Mouse (Mus musculus) intestine, embryonic 16.5 days (tissue): ENCODE measurements around the gene Dcaf4. TPM values are rescaled to one million over a fixed set of nuclear protein-coding genes. Genes with fewer than 3 reads are reported as not detected.

ENCODE experiments used
- ATAC-seq: fragments of 200-750 bp; cut with Nextera tagmentation; 2 replicates; pipeline ENCODE4 v1.8.0; 2017; ENCODE audit warnings: moderate TSS enrichment, moderate library complexity
- H3K27ac ChIP-seq: fragments of 300-500 bp; sonication (generic); 2 replicates; pipeline ENCODE4 v1.5.1; 2014; ENCODE audit warnings: mild to moderate bottlenecking, low read length
- H3K27me3 ChIP-seq: fragments of 300-500 bp; sonication (generic); replicated peaks from 2 replicates; pipeline ENCODE4 v1.6.1; 2014; ENCODE audit warnings: low read length, control low read depth, mixed read lengths; ENCODE audit not compliant: control insufficient read depth, insufficient read depth
- H3K36me3 ChIP-seq: fragments of 300-500 bp; sonication (generic); 2 replicates; pipeline ENCODE4 v1.6.1; 2014; ENCODE audit warnings: low read length, control low read depth; ENCODE audit not compliant: control insufficient read depth, insufficient read depth
- H3K4me1 ChIP-seq: fragments of 300-500 bp; sonication (generic); 2 replicates; pipeline ENCODE4 v1.6.1; 2014; ENCODE audit warnings: low read length, control low read depth, mixed read lengths; ENCODE audit not compliant: control insufficient read depth, insufficient read depth
- H3K4me2 ChIP-seq: fragments of 300-500 bp; sonication (generic); 2 replicates; pipeline ENCODE4 v1.6.1; 2014; ENCODE audit warnings: low read depth, low read length, control low read depth
- H3K4me3 ChIP-seq: fragments of 300-500 bp; sonication (generic); 2 replicates; pipeline ENCODE4 v1.5.1; 2014; ENCODE audit warnings: mild to moderate bottlenecking, low read length
- H3K9ac ChIP-seq: fragments of 300-500 bp; sonication (generic); 2 replicates; pipeline ENCODE4 v1.6.1; 2014; ENCODE audit warnings: low read depth, low read length
- H3K9me3 ChIP-seq: fragments of 300-500 bp; sonication (generic); 2 replicates; pipeline ENCODE4 v1.6.1; 2016; ENCODE audit warnings: low read length, control low read depth; ENCODE audit not compliant: control insufficient read depth
- WGBS: fragments of 180-500 bp; shearing (Covaris S2); extraction: QIAGEN DNeasy Blood & Tissue Kit; methylation state at CpG from one replicate; pipeline ENCODE4 v1.1.7; 2014; 5-methylcytosine and 5-hydroxymethylcytosine counted together
- polyA plus RNA-seq: library from polyadenylated mRNA; unstranded; fragments of >200 nt; fragmentation: Nextera tagmentation; extraction: Ambion mirVana; gene quantifications from 2 replicates; pipeline ENCODE4 v1.2.1, GENCODE M21; 2015

Dcaf4 gene
- polyA plus RNA-seq, 1 experiment from 2014 or later = 29.5 TPM

- peaks cover 4% of the 10 kb centered on the region for H3K9me3 ChIP-seq
- H3K36me3 ChIP-seq = no peaks in the 10 kb centered on the region; the same call in 1 of the 2 replicates
- H3K4me2 ChIP-seq = no peak overlapping the region
- peaks cover under 1% of the 10 kb centered on the region; the same call in 1 of the 2 replicates for H3K4me1 ChIP-seq
- no peak overlapping the region for H3K9ac ChIP-seq
- H3K4me3 ChIP-seq = no peak overlapping the region
- H3K27me3 ChIP-seq = no peaks in the 10 kb centered on the region
- ATAC-seq = no peak
- no peak overlapping the region for H3K27ac ChIP-seq
- 85% methylated on average over 9 of the region's 9 CpGs for WGBS
These were observed 26.1 kb upstream of the Dcaf4 start for GRCm38 (mm10) chr12:83494196-83494595.

- no peak overlapping the region for H3K4me3 ChIP-seq
- no peaks in the 10 kb centered on the region; the same call in 1 of the 2 replicates for H3K36me3 ChIP-seq
- H3K4me1 ChIP-seq = no peaks in the 10 kb centered on the region
- no peak for ATAC-seq
- no peak overlapping the region for H3K9ac ChIP-seq
- no peaks in the 10 kb centered on the region for H3K27me3 ChIP-seq
- H3K27ac ChIP-seq = no peak overlapping the region
- WGBS = 68% methylated on average over 4 of the region's 4 CpGs
- no peak overlapping the region for H3K4me2 ChIP-seq
- H3K9me3 ChIP-seq = peaks cover 4% of the 10 kb centered on the region
These were observed 24.9 kb upstream of the Dcaf4 start for GRCm38 (mm10) chr12:83495248-83495960.

DNA sequence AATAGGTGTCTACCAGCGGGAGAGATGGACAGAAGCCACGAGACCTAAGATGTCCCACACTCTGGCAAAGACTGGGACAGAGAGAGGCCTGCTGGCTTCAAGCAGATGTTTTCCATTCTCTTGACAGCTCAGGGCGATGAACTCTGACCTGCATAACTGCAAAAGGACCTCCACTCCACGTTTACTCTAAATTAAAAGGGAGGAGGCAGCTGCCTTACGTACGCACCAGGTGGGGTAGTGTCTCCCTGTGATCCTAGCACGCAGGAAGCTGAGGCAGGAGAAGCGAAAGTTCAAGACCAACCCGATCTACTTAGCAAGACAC is 24.3 kb upstream of the Dcaf4 start:
- 57% methylated on average over 9 of the region's 9 CpGs for WGBS
- no peak for ATAC-seq

DNA sequence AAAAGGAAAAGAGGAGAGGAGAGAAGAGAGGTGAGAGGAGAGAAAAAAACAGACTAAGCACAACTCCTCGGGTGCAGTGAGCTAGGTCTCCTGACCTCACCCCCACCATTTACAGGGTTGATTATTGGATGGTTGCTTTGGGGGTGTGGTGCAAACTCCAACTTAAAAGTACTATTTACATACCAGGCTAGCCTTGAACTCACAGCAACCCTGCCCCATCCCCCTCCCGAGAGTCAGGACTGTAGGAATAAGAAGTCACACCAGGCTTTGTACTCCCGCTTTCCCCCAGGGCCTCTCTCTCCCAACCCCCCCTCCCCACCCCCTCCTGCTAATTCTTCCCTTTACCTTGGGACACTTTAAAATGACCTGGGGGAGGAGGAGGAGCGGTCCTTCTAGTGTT is 23.9 kb upstream of the Dcaf4 start:
- H3K4me1 ChIP-seq = no peaks in the 10 kb centered on the region
- H3K27me3 ChIP-seq = no peaks in the 10 kb centered on the region
- H3K36me3 ChIP-seq = no peaks in the 10 kb centered on the region; the same call in 1 of the 2 replicates
- no peak overlapping the region for H3K9ac ChIP-seq
- H3K9me3 ChIP-seq = peaks cover 3% of the 10 kb centered on the region
- H3K4me2 ChIP-seq = no peak overlapping the region
- ATAC-seq = no peak
- H3K27ac ChIP-seq = no peak overlapping the region
- H3K4me3 ChIP-seq = no peak overlapping the region
- 78% methylated on average over 4 of the region's 4 CpGs for WGBS

More for the DNA sequence above, 24.3 kb upstream of the Dcaf4 start:
- no peaks in the 10 kb centered on the region for H3K27me3 ChIP-seq
- no peak overlapping the region for H3K4me3 ChIP-seq
- peaks cover 4% of the 10 kb centered on the region for H3K9me3 ChIP-seq
- no peaks in the 10 kb centered on the region; the same call in 1 of the 2 replicates for H3K36me3 ChIP-seq
- no peak overlapping the region for H3K27ac ChIP-seq
- H3K4me2 ChIP-seq = no peak overlapping the region
- H3K9ac ChIP-seq = no peak overlapping the region
- no peaks in the 10 kb centered on the region for H3K4me1 ChIP-seq

GRCm38 (mm10) chr12:83496736-83497135 is 23.5 kb upstream of the Dcaf4 start:
- H3K4me3 ChIP-seq = no peak overlapping the region
- H3K9me3 ChIP-seq = no peaks in the 10 kb centered on the region
- WGBS = 90% methylated on average over 6 of the region's 6 CpGs
- no peak overlapping the region for H3K9ac ChIP-seq
- ATAC-seq = no peak
- no peaks in the 10 kb centered on the region for H3K4me1 ChIP-seq
- no peaks in the 10 kb centered on the region for H3K27me3 ChIP-seq
- H3K4me2 ChIP-seq = no peak overlapping the region
- H3K36me3 ChIP-seq = no peaks in the 10 kb centered on the region
- H3K27ac ChIP-seq = no peak overlapping the region

GRCm38 (mm10) chr12:83497959-83498358 is 22.3 kb upstream of the Dcaf4 start:
- no peak overlapping the region for H3K27ac ChIP-seq
- no peaks in the 10 kb centered on the region for H3K36me3 ChIP-seq
- WGBS = 79% methylated on average over 3 of the region's 3 CpGs
- no peak overlapping the region for H3K4me3 ChIP-seq
- H3K4me1 ChIP-seq = no peaks in the 10 kb centered on the region
- no peak for ATAC-seq
- H3K27me3 ChIP-seq = no peaks in the 10 kb centered on the region
- H3K4me2 ChIP-seq = no peak overlapping the region
- H3K9ac ChIP-seq = no peak overlapping the region
- no peaks in the 10 kb centered on the region for H3K9me3 ChIP-seq

DNA sequence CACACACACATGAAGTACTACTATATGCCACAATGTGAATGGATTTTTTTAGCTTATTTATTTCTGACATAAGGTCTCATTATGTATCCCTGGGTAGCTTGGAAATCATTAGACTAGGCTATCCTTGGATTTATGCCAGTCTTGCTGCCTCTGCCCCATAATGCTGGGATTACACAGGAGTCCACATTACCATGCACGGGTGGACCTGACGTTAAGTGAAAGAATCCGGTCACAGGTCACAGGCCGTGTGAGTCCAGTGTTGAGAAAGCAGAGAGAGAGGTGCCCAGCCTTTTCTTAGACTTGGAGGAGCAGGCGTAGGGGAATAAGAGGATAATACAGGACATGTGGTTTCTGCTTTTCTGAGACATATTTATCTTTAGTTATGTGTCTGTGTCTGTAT is 21.0 kb upstream of the Dcaf4 start:
- Histone ChIP-seq H3K27ac (no peak overlapping the region), H3K4me1 (no peaks in the 10 kb centered on the region), H3K4me2 (no peak overlapping the region), H3K4me3 (no peak overlapping the region), H3K36me3 (no peaks in the 10 kb centered on the region), H3K9me3 (no peaks in the 10 kb centered on the region), H3K9ac (no peak overlapping the region), H3K27me3 (no peaks in the 10 kb centered on the region)
- WGBS = 71% methylated on average over 5 of the region's 5 CpGs
- no peak for ATAC-seq

- no peak overlapping the region for H3K9ac ChIP-seq
- no peak for ATAC-seq
- H3K4me1 ChIP-seq = no peaks in the 10 kb centered on the region
- 8% methylated on average over 9 of the region's 9 CpGs for WGBS
- no peak overlapping the region for H3K27ac ChIP-seq
- H3K9me3 ChIP-seq = no peaks in the 10 kb centered on the region
- H3K36me3 ChIP-seq = no peaks in the 10 kb centered on the region
- no peaks in the 10 kb centered on the region for H3K27me3 ChIP-seq
- H3K4me2 ChIP-seq = no peak overlapping the region
- H3K4me3 ChIP-seq = no peak overlapping the region
These were observed 18.1 kb upstream of the Dcaf4 start for GRCm38 (mm10) chr12:83502190-83502589.

- no peaks in the 10 kb centered on the region for H3K27me3 ChIP-seq
- no peak overlapping the region for H3K9ac ChIP-seq
- ATAC-seq = no peak
- H3K36me3 ChIP-seq = no peaks in the 10 kb centered on the region
- H3K27ac ChIP-seq = no peak overlapping the region
- H3K9me3 ChIP-seq = no peaks in the 10 kb centered on the region
- H3K4me1 ChIP-seq = no peaks in the 10 kb centered on the region
- no peak overlapping the region for H3K4me3 ChIP-seq
- 72% methylated on average over 10 of the region's 10 CpGs for WGBS
- H3K4me2 ChIP-seq = no peak overlapping the region
These were observed 13.7 kb upstream of the Dcaf4 start for GRCm38 (mm10) chr12:83506543-83506942.

DNA sequence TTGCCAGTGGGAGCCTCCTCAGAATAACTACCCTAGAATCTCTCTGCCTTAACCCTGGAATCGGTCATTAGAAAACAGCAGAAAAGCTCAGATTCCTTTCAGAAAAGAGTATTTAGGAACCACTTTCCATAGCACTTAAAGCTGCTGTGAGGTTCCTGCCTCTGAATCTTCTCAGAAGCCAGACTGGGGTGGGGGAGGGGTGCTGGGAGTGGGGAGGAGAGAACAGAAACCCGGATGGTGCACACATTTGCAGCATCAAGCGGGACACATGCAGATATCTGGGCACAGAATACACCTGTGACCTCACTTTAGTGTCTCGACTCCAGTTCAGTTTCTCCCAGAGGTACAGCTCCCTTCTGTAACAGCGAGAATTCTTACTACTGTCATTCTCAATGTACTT is 9.7 kb upstream of the Dcaf4 start:
- H3K4me2 ChIP-seq = no peak overlapping the region
- WGBS = 79% methylated on average over 5 of the region's 5 CpGs

More for the DNA sequence above, 9.7 kb upstream of the Dcaf4 start:
- Histone ChIP-seq H3K27ac (no peak overlapping the region), H3K4me3 (no peak overlapping the region), H3K4me1 (peaks cover 5% of the 10 kb centered on the region; the same call in 1 of the 2 replicates), H3K27me3 (no peaks in the 10 kb centered on the region), H3K9ac (no peak overlapping the region), H3K9me3 (no peaks in the 10 kb centered on the region), H3K36me3 (no peaks in the 10 kb centered on the region)
- ATAC-seq = no peak
